Mouse (Mus musculus) cerebellum, adult 11 months (tissue): ENCODE data around the gene Vwc2l.
A peak's percentile ranks its signal among the peaks of the same experiment; 100 is the strongest.

Experiments
- DNase-seq: peaks from one replicate; pipeline ENCODE4 v3.0.0; 2022

The Vwc2l gene

DNA sequence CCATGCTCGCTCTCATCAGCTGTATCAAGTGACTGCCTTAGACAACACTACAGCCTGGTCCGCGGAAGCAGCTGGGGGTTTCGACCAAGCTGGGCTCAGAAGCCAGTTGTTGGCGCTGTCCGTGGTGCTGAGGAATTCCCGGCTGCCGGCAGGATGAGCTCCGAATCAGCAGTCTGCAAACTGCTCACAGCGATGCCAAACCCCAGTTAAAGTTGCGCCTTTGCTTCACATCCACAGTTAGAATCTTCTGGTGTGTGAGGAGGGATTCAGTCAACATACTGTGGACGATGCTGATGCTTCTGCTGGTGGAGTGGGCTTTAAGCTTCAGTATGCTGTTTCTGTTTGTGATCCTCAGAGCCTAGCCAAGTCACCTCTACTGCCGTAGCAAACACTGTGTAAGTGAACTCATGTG is at the start of gene Vwc2l:
Vwc2l (plus strand) TSS at position 61 of the 412 bp plus-strand sequence.
- no peak for DNase-seq

DNA sequence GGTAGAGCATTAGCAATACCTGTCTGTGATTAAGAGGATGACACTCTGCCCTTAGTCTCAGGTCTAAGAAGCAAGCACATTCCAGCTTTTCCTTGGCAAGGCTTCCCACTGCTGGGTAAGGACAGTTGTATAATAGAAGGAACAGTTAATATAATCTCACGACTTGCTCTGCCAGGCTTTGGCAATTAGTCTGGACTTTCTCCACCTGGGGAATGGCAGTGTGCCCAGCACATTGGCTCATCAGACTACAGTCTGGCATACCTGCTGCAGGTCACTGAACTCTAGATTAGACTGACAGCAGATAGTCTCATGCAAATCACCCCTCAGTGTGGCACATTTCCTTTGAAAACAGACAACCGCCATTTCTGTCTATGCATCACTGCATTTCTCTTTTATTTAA is 33.0 kb upstream of the Vwc2l start:
- DNase-seq, result peak; percentile 3

DNA sequence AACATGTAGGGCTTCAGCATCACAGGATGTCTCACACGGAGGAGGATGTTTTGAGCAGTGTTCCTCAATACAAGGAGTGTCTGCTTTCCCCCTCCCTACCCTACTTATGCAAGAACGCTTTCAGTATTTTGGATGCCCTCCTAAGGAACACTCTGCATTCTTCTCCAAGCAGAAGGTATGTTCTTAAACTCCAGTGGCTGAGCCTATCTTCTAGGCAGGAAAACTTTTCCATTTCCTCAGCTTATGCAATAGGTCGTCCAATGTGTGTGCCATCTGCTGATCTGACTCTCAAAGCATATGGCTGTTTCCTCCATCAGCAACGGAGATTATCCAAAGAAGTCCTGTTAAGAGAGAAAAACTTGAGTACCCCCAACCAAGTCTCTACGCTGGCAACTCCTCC is 25.2 kb upstream of the Vwc2l start:
- no peak for DNase-seq

DNA sequence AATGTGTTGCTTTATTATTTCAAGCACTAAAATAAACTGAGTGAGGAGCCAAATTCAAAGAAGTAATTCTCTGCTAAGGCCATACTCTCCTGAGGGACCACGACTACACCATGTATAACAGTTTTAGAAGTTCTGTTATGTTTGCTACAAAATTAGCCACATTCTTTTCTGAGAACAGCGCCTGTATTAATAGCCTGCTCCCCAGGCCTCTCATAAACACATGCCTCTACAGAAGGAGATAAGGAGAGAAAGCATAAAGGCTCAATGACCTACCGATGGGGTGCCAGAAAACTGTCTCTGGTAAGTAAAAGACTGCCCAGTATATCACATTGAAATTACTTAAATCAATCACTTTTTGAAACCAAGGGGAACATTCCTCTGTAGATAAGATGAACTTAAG is 21.6 kb upstream of the Vwc2l start:
- DNase-seq, result no peak

DNA sequence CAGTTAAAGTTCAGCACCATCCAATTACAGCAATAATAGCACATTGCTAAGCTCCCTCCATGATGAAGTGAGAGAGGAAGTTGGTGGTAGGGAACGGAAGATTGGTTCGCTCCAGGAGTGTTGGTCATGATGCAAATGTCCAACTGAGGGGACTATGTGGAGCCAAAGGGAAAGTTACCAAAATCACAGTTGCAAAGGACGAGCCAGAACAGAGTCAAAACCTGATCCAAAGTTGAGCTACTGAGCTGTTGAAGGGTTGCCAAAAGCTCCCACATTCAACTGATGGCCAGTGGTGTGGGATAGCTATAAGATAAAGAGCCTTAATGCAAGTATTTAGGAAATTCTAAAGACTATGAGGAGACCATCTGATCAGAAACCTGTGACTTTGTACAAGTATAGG is 19.7 kb upstream of the Vwc2l start:
- no peak for DNase-seq

DNA sequence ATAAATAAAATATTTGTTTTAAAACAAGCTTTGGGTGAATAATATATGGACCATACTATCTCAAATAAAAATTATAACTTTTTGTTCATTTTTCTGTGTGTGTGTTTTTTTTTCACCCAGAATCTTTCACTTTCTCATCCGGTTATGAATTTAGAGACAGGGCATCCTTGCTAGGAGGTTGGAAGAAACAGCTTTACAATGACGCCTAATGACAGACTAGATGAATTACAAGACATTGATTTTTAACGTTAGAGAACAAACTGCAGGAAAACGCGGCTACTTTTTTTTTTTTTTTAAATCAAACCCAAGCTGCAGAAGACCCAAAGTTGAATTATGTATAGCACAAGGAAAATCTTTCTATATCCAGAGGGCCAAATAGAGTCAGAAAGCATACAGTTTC is 470 bp upstream of the Vwc2l start:
- DNase-seq, result no peak

DNA sequence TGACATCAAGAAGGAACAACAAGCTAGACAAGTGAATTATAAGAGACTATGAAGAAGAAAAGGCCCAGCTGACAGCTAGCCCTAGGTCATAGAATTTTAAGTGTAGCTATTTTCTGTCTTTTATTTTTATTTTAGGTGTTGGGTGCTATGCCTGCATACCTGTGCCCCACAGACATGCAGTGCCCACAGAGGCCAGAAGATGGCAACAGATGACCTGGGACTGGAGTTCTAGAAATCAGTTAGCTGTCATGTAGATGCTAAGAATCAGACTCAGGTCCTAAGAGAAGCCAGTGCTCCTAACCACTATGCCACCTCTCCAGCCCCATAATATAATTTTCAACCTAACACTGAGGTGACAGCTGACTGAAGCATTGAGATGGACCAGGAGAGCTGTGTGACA is 61.6 kb downstream of the Vwc2l start:
- DNase-seq, result no peak

DNA sequence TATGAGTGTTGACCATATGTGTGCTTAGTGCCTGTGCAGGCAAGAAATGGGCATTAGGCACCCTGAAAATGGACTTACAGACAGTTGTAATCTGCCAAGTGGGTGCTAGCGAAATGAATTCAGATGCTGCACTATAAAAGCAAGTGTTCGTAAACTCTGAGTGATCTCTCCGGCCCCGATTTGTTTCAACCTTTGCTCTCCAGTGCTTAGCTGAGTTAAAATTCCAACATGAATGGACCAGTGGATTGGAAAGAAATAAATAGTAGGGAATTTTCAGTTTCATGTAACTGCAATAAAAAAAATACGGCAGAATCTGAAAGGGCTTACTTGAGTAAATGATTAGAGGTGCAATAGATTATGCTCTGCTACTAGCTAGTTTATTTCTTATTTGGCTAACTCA is 66.1 kb downstream of the Vwc2l start:
- no peak for DNase-seq

DNA sequence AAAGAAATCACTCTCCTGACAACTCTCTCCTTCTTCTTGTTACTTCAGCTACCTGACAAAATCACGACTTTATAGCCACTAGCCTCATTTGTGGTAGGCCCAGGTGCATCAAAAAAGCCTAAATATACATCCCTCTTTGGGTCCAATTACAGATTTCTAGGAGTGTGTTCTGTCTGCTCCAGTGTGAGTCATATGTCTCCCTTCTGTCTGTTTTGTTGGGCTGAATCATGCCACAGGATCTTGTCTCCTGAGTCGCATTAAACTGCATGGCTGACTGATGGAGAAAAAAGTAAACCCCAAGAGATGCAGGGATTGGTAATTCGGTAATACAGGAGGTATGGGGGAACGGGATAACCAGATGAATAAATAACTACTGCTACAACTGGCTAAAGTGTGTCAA is 69.6 kb downstream of the Vwc2l start:
- DNase-seq, result no peak

DNA sequence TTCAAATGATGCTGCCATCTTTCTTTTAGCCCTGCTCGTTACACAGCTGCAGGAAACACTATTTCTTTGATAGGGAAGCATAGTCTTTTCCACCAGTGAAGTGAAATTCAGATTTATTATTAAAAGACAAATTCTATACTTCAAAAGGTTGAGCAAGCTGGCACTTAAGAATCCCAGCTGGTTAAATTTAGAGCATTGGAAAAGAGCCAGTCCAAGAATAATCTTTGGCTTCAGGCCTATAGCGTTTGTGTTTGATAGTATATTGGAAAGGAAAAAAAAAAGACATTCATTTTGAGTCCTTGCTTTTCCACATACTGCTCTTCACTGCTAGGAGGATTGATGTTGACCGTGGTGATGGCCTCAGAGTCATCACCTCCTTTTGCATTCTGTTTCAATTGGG is 77.9 kb downstream of the Vwc2l start:
- no peak for DNase-seq

DNA sequence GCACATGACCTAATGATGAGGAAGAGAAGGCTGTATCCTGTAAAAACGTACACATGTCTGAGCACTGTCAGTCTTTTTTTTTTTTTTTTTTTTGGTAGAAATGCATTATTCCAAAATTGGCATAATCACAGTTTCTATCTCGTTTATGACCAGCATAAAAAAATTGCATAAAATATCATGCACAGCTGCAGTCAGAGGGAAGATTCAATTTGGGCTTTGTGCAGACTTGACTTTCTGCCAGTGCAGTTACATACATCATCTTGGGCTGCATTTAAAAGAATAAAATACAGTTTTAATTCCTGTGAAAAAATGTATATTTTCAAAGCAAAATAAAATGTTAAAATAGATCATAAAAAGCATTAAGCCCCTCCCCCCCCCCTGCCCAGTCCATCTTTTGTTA is 97.6 kb downstream of the Vwc2l start:
- DNase-seq, result no peak

DNA sequence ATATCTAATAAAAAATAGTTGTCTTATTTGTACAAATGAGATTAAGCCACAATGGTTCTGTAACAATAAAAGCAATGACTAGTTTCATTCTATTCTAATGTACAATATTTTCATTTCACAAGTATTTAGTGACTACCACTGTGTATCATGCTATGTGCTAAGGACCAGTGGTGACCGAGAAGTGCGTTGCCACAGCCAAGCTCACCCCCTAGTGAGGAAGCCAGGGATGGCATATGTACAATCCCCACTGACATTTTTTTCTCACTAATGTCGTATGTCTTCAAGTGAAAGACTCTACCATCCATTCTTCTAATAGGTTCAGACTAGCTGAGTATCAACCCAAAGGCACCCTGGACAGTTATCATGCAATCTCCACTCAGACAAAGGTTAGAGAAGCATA is 107.7 kb downstream of the Vwc2l start:
- no peak for DNase-seq

DNA sequence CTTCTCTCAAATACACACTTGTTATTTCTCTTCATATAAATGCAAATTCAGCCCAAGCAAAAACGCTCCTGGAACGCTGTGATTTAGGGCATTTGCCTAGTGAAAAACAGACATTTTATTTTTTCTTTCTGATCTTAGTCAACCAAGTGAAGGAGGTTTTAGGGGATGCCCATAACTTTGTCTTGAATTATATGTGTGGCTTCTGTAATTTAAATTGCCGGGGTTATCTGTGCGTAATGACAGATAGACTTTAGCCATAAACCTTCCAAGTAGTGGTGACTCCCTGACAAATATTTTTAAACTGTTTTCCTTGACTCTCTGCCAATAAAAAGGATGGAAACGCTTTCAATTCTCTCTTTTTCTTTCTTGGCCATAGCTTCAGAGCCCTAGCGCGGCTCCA is 116.7 kb downstream of the Vwc2l start:
- no peak for DNase-seq

DNA sequence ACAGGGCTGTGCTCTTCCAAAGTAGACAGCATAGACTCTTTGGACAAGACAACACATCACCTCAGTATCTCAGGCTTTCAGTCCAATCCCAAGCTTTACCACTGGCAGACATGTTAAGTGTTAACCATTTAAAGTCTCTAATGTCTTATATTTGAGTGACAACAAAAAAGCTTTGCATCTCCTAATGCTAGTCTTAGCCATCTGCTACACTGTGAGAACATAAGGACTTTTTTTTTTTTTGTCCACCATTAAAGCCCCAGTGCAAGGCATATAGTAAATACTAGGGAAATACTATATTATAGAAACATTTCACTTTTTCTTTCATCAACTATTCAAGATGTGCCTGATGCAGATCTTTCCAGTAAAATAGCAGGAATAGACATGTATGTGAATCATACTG is 119.8 kb downstream of the Vwc2l start:
- no peak for DNase-seq

DNA sequence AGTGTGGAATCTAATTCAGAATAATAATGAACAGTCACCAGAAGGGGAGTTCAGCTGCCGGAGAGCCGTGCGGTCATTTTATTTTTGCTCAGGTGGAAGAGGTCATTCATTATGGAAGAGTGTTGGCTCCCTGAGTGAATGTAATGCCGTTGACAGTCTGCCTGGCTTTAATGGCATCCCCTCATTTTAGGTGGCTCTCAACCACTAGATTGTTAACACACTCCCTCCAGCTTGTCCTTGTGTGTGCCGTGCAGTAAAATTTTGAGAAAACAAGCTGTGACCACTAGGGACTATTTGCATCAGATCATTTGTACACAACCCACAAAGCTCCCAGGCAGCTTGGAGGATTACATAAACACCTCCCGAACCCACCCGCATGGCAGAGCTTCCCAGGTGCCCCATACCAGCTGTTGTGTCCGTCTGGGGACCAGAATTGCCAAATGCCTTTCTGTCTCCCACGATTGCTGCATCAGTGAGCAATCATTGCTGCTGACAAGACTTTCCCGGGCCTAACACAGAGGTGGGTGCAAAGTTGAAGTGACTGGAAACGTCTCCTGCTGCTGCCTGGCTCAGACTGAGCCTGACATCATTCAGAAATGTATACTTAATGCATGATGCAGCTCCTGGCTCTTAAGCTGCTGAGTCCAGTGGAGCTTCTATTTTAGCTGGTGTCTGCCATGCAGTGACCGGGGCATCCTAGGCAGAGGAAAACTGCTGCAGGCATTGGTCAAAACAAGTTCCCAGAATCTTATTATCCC is 126.3 kb downstream of the Vwc2l start:
- DNase-seq, result no peak

DNA sequence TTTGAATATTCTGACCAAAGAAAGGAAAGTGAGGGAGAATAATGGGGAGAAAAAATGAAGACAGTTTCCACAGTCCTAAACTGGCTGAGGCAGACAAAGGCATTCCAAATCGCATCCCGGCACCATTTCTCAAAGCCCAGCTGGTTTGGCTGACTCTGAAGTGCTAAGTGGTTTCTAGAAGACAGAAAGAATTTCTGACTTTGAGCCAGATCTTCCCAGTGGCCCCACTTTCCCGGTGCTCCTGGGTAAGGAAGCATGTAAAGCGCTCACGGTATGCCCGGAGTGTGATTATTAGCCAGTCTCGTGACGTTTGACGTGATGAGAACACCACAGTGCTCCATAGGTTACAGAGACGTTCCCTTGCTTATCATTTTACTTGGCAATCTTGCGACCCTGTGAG is 127.9 kb downstream of the Vwc2l start:
- DNase-seq, result no peak

DNA sequence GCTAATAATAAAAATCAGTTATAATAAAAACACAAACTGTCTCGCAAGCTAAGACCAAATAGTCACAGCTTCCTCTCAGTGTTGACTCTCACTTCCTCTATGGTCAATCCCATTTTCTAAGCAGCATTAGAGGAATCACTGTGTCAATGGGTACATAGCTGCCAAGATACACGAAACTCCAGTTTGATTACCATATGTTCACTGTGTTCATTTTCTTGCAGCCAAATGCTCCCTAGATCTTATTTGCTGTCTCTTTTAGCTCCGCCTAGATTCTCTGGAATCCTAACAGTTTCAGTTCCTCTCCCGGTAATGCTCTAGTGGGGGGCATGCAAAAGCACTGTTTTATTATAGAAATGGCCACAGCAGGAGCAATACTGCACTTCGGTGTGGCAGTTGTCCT is 130.4 kb downstream of the Vwc2l start:
- no peak for DNase-seq

DNA sequence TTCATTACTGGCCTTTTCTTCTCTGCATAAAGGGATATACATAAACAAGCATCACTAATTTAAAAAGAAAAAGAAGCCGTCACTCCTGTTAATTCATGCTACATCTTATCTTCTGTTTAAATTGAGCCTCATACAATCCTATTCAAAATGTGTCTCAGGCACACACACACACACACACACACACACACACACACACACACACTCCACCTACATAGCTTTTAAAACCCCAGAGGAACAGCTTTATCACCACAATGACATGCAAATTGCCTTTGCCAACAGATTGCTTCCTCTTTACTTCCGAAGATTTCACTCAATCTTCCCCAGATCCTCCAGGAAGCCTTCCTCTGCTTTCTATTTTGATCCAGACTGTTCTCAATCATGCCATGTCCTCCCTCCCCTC is 136.2 kb downstream of the Vwc2l start:
- DNase-seq, result no peak

DNA sequence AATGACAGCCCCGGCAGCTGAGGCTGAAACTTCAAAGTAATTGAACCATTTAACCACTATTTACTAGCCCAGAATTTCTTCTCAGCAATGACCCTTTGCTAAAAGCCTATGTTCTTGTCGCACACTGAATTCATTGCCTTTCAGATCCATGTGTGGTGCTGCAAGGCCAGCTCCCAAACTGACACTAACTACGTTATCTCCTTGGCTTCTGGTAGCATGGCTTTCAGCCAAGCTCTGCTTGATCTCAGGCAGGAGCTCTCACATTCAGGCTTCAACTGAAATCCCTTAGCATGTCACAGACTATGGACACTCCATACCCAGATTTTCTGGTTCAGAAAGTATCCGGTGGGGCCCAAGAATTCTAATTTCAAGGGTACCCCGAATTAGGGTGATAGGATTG is 140.6 kb downstream of the Vwc2l start:
- DNase-seq, result no peak

DNA sequence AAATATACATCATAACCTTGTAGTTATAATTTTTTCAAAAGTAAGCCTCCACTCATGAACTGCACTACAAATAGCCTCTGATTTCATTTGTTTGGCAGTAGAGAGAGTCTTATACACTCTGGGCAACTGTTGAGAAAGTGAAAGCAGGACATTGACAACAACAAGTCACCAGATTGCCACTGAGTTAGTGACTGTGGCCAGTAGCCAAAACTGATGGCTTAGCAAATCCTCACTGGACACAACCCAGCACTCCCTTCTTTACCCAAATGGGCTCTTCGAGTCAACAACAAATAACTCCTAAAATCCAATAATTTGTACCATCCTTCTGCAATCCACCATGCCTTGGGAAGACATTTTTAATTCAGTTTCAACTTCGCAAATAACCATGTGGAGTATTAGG is 155.0 kb downstream of the Vwc2l start:
- DNase-seq, result no peak

DNA sequence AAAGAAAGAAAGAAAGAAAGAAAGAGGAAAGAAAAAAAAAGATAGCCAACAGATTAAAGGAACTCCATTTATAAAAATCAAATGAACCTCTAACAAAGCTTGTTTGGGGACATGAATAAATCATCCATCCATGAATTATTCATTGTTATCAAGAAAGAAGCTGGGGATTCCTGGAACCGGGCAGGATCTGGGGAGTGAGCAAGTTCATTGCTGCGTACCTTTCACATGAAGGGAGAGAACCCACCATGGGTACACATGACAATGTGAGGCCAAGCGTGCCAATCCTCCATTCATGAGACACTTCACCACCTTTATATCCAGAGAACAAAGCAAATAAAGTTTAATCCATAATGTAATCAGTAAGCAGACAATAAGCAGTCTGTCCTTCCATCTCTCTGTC is 155.8 kb downstream of the Vwc2l start:
- no peak for DNase-seq

DNA sequence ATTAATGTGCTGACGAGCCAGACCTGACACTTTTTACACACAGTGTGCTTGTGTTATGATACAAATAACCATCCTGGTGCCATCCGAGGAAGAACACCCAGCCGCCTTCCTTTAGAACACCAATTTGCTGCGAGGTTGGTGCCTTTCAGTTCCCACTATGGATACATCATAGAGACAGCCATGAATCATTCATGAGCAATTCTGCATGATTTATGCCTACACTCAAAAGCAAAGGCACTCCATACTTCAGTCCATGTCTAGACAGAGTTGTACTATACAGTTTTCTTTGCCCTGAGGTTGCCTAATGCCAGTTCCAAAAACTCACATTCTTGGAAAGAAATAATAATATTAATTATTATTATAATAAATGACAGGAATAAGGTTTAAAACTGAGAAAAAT is 158.6 kb downstream of the Vwc2l start:
- no peak for DNase-seq

DNA sequence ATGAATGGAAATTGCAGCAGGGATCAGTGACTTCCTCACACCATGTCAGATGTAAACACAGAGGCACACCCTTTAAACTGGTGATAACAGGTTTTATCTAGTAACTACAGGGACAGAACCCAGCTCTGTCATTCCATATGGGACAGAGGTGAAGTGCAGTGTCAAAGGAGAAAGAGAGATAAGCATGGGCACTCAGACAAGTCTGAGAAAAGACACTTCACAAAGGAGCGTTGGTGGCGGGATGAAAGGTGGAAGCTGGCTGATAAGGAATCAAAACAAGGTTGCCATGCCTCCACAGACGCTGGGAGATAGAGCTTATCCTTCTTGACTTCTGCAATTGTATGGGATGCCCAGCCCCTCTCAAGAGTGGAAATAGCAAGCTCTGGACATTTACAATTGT is 176.8 kb downstream of the Vwc2l start:
- no peak for DNase-seq

DNA sequence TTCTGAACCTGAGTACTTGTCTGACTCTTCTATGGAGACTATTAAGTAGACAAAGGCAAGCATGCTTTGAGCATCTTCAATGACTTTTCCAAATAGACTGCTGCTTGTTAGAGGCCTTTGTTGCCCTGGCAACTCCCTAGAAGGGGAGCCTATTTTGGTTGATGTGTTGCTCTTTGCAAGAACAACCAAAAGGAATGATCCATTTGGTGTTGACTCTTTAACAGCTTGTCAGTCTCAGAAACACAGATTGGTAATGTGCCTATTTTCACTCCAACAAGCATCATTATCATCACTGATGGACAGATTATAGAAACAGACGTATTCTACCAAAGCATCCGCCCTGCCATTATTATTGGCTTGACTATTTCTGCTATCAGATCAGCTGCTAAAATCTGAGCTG is 181.9 kb downstream of the Vwc2l start:
- no peak for DNase-seq

DNA sequence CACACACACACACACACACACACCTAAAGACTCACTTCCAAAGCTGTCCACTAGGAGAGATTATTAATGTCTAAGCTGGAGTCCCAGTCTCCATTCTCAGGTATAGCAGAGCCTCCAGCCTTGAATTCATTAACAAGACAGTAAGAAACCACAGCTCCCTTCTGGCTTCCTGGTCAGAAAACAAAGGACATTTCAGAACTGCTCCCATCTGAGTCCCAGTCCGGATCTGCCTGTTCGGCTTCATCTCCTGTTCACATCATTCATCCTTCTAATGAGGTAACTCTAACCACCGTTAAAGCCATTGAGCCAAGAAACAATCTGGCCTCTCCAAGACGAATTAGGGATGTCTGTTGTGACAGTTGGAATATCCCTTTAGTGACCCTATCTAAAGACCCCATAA is 185.7 kb downstream of the Vwc2l start:
- no peak for DNase-seq

DNA sequence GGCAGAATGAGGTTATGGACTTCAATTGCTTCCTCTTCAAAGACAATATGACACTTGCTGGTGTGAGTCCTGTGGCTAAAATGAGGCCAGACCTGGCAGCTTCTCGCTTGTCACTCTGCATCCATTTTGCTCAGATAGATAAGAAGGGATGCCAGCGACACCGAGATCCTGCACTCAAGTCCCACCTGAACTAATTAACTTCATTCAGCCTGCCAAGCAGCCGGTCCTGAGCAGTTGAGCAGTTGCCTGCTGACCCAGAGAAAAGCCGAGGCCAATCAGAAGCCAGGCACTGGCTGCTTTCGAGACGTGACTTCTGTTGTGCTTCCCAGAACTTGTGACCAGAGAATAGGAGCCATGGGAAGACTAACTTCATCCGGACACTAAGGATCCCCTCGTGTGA is 187.6 kb downstream of the Vwc2l start:
- no peak for DNase-seq
